Mouse (Mus musculus) MN1 (cell line): ENCODE data around the gene Tns2.

Experiments
- DNase-seq: peaks from one replicate; pipeline ENCODE4 v3.0.0-alpha.2; 2016; ENCODE audit warnings: low spot score

Gene Tns2

GRCm38 (mm10) chr15:102110271-102110670 lies 10.1 kb downstream of the Tns2 start:
- DNase-seq: no peak

DNA sequence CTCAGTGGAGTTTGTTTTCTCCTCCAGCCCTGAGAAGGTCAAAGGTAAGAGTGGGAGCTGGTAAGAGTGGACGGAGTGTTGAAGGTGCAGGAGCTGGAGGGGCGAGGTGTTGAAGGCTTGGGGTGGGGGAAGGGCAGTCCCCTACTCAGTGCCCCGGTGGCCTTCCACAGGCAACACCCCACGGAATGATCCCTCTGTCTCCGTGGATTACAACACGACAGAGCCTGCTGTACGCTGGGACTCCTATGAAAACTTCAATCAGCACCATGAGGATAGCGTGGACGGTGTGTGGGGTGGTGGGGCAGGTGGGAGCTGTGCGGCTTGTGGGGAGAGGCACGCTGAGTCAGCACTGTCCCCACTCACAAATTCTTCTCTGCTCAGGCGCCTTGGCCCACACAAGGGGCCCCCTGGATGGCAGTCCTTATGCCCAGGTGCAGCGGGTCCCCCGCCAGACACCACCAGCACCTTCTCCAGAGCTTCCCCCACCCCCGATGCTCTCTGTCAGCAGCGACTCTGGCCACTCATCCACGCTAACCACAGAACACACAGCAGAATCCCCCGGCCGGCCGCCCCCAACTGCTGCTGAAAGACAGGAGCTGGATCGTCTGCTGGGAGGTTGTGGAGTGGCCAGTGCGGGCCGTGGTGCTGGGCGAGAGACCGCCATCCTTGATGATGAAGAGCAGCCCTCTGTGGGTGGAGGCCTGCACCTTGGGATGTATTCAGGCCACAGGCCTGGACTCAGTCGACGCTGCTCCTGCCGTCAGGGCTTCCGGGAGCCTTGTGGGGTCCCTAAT lies 10.7 kb downstream of the Tns2 start:
- DNase-seq: no peak

- no peak for DNase-seq
Measured at GRCm38 (mm10) chr15:102111495-102111829, 11.2 kb downstream of the Tns2 start.

- no peak for DNase-seq
Measured at GRCm38 (mm10) chr15:102112181-102112580, 12.0 kb downstream of the Tns2 start.

DNA sequence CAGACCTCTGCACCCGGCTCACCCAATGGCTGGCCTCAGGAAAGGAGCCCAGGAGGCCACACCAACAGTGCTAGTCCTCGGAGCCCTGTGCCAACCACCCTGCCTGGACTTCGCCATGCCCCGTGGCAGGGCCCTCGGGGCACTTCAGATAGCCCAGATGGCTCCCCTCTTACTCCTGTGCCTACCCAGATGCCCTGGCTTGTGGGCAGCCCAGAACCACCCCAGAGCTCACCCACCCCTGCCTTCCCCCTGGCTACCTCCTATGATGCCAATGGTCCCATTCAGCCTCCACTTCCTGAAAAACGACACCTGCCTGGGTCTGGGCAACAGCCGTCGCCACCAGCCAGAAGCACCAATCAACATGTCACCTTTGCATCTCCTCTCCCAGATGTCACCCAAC lies 12.6 kb downstream of the Tns2 start:
- peak; percentile 45 for DNase-seq

DNA sequence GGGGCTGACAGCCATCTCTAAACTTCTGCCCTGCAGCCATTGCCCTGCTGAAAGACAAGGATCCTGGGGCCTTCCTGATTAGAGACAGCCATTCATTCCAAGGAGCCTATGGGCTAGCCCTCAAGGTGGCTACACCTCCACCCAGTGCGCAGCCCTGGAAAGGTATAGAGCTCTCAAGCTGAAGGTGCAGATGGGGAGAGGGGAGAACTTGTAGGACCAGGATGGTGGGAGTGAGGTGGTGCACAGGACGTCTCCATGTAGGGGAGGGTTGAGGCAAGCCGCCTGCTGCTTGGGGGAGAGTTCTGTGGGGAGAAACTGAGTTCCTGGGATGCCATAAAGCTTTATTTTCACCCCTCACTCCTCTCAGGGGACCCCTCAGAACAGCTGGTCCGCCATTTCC lies 13.5 kb downstream of the Tns2 start:
- no peak for DNase-seq

DNA sequence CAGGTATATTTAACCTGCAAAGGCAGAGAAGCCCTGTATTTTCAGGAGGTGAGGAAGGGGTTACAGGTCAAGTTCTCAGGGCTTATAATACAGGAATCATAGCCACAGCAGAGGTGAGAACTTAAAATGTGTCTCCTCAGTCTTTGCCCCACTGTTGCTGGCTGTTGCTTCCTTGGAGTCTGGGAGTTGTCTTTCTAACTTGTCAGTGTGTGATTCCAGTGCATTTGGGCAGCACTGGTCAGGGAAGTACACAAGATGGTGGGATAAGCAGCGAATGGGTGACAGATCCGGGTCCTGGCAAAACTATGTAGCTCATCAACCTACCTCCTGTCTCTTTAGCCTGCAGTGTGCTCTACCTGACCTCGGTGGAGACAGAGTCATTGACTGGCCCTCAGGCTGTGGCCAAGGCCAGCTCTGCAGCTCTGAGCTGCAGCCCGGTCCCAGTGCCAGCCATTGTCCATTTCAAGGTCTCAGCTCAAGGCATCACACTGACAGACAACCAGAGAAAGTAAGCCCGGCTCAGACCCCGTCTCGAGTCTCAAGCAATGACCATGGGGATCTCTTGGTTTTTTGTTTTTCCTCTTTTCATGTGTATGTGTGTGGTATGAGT lies 14.5 kb downstream of the Tns2 start:
- DNase-seq: no peak

DNA sequence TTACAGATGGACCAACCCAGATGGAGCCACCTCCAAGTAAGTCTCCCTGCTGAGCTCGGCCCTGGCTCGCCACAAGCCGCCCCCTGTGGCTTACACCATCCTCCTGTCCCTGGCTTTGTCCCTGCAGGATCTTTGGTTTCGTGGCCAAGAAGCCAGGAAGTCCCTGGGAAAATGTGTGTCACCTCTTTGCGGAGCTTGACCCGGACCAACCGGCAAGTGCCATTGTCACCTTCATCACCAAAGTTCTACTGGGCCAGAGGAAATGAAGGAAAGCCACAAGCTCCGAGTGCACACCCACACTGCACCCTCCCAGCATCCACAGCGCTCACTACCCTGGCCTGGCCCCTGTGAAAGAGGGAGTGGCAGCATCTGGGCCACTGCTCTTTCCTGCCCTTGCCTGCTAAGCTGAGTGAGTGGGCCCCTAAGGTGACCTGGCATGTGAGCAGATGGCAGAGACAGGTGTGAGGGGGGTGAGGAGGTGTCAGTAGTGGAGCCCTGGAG lies 15.6 kb downstream of the Tns2 start:
- DNase-seq: no peak

DNA sequence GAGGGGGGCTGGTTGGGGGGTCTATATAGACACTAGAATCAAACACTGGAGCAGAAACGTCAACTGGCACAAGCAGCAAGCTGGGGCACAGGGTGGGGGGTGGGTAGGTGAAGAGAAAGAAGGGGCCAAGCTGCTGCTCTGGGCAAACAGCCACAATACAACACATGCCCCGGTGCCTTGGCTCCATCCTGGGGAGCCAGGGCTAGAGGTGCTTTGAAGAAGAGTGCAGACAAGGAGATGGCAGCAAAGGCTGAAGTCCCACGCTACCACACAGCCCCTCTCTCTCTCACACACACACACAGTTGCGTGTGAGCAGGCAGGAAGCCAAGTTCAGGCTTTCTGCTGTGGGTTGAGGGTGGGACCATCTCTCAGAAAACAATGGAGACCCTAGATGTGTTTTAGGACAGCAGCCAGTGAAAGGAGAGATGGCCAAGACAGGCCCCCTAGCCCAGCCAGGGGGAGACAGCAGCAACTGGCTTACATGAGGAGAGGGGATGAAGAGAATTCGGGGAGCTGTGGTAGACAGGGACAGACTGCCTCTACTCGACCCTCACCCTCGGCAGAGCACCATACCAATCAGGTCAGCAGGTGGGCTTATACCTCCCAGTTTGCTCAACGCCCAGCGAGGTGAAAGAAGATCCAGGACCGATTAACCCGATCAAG lies 16.7 kb downstream of the Tns2 start:
- DNase-seq: no peak

GRCm38 (mm10) chr15:102117461-102118443 lies 17.5 kb downstream of the Tns2 start:
- peak; percentile 63 for DNase-seq

GRCm38 (mm10) chr15:102118591-102118990 lies 18.4 kb downstream of the Tns2 start:
- DNase-seq: no peak

- no peak for DNase-seq
Measured at GRCm38 (mm10) chr15:102119121-102119830, 19.1 kb downstream of the Tns2 start.

- DNase-seq: no peak
Measured at GRCm38 (mm10) chr15:102119831-102120170, 19.6 kb downstream of the Tns2 start.

DNA sequence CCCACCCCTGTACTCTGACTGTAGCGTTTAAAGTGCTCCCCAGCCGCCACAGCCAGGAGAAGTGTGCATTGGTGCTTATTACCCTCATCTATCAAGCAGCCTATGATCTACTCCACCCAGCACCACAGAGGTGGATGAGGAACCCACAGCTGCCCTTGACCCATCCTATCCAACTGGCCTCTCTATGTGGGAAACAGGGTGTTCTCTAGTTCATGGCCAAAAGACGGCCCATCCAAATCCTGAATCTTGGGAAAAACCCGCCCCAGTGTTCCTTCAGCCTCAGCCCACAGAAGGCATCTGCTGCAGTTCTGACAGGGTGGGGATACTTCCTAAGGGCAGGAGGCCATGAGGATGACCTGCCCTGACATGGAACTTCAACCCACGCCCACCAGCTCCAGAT lies 20.3 kb downstream of the Tns2 start:
- DNase-seq: no peak

DNA sequence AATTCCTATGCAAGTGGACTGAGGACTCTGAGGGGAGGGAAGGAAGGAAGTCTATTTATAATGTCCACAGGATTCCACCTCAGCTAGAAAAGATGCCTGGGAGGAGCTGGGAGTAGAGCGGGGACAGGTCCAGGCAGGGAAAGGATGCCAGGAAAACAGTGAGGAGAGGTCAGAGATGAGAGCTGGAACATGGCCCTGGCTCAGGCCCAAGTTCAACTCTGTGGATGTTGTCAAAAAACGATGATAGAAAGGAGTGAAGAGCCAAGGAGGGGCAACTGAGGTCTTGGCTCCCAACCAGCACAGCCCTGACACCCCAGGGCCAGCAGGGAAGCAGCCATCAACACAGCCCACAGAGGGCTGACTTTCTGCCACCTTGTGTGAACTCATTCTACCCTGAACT lies 26.1 kb downstream of the Tns2 start:
- no peak for DNase-seq

- no peak for DNase-seq
Measured at GRCm38 (mm10) chr15:102133314-102133713, 33.1 kb downstream of the Tns2 start.

DNA sequence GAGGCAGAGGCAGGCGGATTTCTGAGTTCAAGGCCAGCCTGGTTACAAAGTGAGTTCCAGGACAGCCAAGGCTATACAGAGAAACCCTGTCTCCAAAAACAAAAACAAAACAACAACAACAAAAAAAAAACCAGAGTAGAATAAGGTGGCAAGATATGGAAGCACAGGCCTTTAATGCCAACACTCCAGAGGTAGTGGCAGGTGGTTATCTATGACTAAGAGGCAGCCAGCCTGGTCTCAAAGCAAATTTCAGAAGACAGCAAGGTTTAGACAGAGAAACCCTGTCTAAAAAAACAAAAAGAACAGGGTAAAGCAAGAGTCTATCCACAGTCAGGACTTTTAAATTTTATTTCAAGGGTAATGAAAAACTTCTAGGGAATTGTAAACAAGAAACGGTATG lies 34.5 kb downstream of the Tns2 start:
- no peak for DNase-seq

DNA sequence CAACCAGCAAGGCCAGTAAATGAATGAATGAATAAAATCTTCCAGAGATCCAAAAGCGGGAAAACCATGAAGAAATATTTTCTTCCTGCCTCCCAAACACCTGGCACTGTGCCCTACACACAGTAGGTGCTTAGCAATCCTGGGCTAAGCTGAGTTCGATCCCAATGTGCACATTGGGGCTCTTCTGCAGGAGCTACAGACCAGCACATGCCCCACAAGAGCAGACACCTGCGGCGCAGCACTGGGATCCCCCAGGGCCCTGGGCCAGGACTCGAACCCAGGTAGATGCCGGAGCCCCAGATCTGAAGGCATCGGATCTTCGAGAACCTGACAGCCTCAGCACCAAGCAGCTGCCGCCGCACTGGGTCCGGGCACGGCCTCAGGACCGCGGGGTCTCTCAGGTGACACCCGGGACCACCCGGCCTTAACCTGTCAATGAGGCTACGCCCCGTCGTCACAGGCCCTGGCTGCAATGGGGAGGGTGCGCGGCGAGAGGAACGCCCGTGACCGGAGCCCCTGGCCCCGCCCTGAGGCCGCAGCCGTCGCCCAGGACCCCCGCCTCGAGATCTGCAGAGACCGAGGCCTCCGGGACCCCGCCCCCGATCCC lies 35.4 kb downstream of the Tns2 start:
- DNase-seq: no peak

- DNase-seq: peak; percentile 99
Measured at GRCm38 (mm10) chr15:102136129-102136758, 36.0 kb downstream of the Tns2 start, which contains the start of gene Spryd3. TSS of gene Spryd3 (minus strand) at chr15:102136234.

- DNase-seq: no peak
Measured at GRCm38 (mm10) chr15:102141120-102141519, 40.9 kb downstream of the Tns2 start.
